Mouse (Mus musculus) kidney, adult 2 months (tissue): ENCODE data around the gene Gltp. TPM values are rescaled to one million over a fixed set of nuclear protein-coding genes. Genes with fewer than 3 reads are reported as not detected.

Source experiments
- DNase-seq: peaks from one replicate; pipeline ENCODE4 v3.0.0; 2021
- H3K27ac ChIP-seq: fragments of 200-500 bp; 2 replicates; pipeline ENCODE4 v1.5.1; 2012; ENCODE audit warnings: low read depth, low read length, control low read depth, inconsistent platforms; ENCODE audit not compliant: insufficient read depth
- H3K27me3 ChIP-seq: fragments of 200-500 bp; replicated peaks from 2 replicates; pipeline ENCODE4 v1.6.1; 2012; ENCODE audit warnings: mild to moderate bottlenecking, moderate library complexity, low read length, inconsistent platforms; ENCODE audit not compliant: control insufficient read depth, insufficient read depth
- H3K36me3 ChIP-seq: fragments of 200-500 bp; 2 replicates; pipeline ENCODE4 v1.6.1; 2012; ENCODE audit warnings: mild to moderate bottlenecking, moderate library complexity, low read length, inconsistent platforms; ENCODE audit not compliant: control insufficient read depth, insufficient read depth
- H3K4me1 ChIP-seq: fragments of 200-500 bp; 2 replicates; pipeline ENCODE4 v1.6.1; 2011; ENCODE audit warnings: low read length; ENCODE audit not compliant: control insufficient read depth, insufficient read depth
- H3K4me3 ChIP-seq: fragments of 200-500 bp; 2 replicates; pipeline ENCODE4 v1.5.1; 2011; ENCODE audit warnings: mild to moderate bottlenecking, low read depth, low read length, control low read depth; ENCODE audit not compliant: insufficient read depth
- CTCF ChIP-seq: fragments of 200-500 bp; conservative IDR thresholded peaks from 2 replicates; pipeline ENCODE4 v1.5.1; 2011; ENCODE audit warnings: low read depth, mild to moderate bottlenecking, control low read depth, low read length, moderate library complexity, mixed read lengths; ENCODE audit not compliant: insufficient read depth, insufficient read length
- POLR2A ChIP-seq: fragments of 200-500 bp; IDR thresholded peaks from one replicate; pipeline ENCODE4 v1.6.1; 2011; ENCODE audit warnings: low read depth, low read length, control low read depth
- WGBS: fragments of 180-500 bp; shearing (Covaris S2); methylation state at CpG from one replicate; pipeline ENCODE4 v1.1.7; 2018; 5-methylcytosine and 5-hydroxymethylcytosine counted together
- polyA plus RNA-seq: library from polyadenylated mRNA; depleted of rRNA; stranded (reverse); fragments of >200 nt; gene quantifications from 2 replicates; pipeline ENCODE4 v1.2.3, GENCODE M21; 2012

The Gltp gene
- polyA plus RNA-seq, 1 experiment: 89.1 TPM

DNA sequence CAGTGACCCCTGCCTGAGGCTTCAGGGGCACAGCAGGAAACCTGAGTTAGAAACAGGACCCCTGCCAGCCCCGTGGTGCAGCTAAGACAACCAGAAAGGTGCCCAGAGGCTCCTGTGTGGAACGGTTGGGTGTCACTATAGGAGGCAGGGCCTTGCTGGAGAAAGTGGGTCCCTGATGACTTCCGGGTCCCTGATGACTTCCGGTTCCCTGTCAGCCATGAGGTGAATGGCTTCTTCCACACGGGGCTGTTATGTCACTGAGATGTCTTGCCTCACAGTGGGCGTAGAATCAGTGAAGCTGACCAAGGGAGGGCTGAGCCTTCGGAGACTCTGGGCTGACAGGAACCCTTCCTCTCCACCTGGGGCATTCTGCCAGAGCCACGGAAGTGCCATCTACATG, 16.2 kb downstream of the Gltp start:
- H3K4me1 ChIP-seq: no peaks in the 10 kb centered on the region
- TF ChIP-seq POLR2A: no peak
- no peaks in the 10 kb centered on the region for H3K36me3 ChIP-seq
- no peak overlapping the region for H3K4me3 ChIP-seq
- WGBS: 78% methylated on average over 8 of the region's 8 CpGs
- H3K27me3 ChIP-seq: no peaks in the 10 kb centered on the region
- no peak overlapping the region for H3K27ac ChIP-seq
- no peak for DNase-seq

DNA sequence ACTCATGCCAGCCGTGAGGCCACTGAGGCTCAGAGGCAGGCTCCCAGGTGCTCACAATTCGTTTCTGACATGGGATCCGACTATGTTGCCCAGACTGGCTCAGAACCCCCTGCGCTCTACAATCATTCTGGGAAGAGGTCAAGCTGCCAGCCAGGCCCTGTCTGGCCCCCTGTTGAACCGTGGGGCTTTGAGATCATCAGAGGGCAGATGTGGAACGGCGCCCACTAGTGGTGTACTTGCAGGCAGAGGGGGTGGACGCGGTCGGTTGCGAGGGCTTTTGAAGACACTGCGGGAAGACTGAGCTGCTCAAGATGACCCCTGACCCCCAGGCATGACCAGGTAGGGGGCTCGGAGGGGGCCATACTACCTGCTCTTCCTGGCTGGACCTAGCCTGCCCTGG, 17.7 kb downstream of the Gltp start:
- TF ChIP-seq POLR2A: no peak
- TF ChIP-seq CTCF: no peak
- no peak overlapping the region for H3K27ac ChIP-seq
- H3K36me3 ChIP-seq: no peaks in the 10 kb centered on the region
- DNase-seq: no peak
- H3K27me3 ChIP-seq: no peaks in the 10 kb centered on the region
- no peak overlapping the region for H3K4me3 ChIP-seq
- no peaks in the 10 kb centered on the region for H3K4me1 ChIP-seq
- 88% methylated on average over 13 of the region's 13 CpGs for WGBS

DNA sequence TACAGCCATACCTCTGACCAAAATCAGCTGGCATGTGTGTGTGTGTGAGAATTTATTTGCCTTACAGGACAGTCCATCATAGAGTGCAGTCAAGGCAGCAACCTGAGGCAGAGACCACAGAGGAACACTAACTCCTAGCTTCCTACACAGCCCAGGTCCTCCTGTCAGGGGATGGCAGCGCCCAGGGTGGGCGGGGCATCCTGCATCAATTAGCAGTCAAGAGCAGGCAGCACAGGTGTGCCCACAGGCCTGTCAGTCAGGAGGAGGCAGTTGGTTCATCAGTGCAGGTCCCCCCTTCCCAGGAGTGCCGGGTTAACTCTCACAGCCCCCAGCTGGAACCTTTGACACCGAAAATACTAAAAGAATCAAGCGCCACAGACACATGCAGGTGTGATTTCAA, 21.8 kb downstream of the Gltp start:
- Histone ChIP-seq H3K27ac (no peak overlapping the region), H3K4me3 (no peak overlapping the region), H3K36me3 (no peaks in the 10 kb centered on the region), H3K4me1 (peaks cover 3% of the 10 kb centered on the region; the same call in 1 of the 2 replicates), H3K27me3 (no peaks in the 10 kb centered on the region)
- no peak for DNase-seq
- WGBS: 95% methylated on average over 5 of the region's 5 CpGs
- TF ChIP-seq CTCF: no peak
- TF ChIP-seq POLR2A: no peak

DNA sequence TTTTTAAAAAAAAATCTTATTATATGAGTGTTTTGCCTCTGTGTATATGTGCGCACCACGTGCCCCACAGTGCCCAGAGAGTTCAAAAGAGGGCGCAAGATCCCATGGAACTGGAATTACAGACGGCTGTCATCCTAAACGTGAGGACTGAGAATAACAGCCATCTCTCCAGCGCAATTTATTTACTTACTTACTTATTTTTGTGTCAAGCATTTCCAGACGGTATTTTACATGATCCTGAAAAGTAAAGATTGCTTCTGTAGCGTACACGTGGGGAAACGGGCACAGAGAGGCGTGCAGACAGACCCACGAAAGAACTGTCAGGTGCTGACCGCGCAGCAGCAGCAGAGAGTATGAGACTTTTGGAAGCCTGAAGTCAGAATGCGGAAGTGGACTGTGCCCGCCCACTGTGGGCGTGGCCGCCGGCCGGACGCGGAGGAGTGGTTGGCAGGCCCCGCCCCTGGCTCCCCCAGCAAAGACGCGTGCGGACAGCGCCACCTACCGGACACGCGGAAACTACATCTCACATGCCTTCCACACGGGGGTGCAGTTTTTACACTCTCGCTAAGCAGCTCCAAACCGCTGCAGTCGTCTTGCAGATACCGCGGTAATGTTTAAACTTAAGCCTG, 23.4 kb downstream of the Gltp start:
- no peaks in the 10 kb centered on the region for H3K36me3 ChIP-seq
- peaks cover 3% of the 10 kb centered on the region; the same call in 1 of the 2 replicates for H3K4me1 ChIP-seq
- peak overlapping the region; percentile 55; the same call in 1 of the 2 replicates for H3K27ac ChIP-seq
- no peaks in the 10 kb centered on the region for H3K27me3 ChIP-seq
- DNase-seq: peak; percentile 99
- WGBS: 2% methylated on average over 36 of the region's 36 CpGs
- peak overlapping the region; percentile 27 for H3K4me3 ChIP-seq
- peak; percentile 100; the same call in 1 of the 2 replicates for TF ChIP-seq CTCF
- TF ChIP-seq POLR2A: peak; percentile 90

DNA sequence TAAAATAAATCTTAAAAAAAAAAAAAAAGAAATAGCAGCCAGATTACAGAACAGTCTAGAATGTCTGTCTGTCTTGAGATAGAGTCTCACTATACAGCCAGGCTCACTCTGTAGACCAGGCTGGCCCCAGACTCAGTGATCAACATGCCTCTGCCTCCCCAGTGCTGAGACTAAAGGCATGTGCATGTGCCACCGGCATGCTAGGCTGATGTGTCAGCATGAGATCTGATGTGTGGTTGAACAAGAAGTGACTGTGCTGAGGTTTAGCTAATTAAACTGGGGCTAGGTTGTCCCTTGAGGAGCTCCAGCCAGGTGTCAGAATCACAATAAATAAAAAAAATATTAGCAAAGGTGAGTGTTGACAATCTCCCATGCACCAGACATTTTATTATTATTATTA, 24.1 kb downstream of the Gltp start:
- WGBS: 47% methylated on average over 1 of the region's 1 CpGs
- Histone ChIP-seq H3K4me1 (peaks cover 3% of the 10 kb centered on the region; the same call in 1 of the 2 replicates), H3K36me3 (no peaks in the 10 kb centered on the region), H3K27ac (no peak overlapping the region), H3K27me3 (no peaks in the 10 kb centered on the region), H3K4me3 (no peak overlapping the region)
- DNase-seq: no peak
- TF ChIP-seq CTCF: no peak
- TF ChIP-seq POLR2A: no peak

DNA sequence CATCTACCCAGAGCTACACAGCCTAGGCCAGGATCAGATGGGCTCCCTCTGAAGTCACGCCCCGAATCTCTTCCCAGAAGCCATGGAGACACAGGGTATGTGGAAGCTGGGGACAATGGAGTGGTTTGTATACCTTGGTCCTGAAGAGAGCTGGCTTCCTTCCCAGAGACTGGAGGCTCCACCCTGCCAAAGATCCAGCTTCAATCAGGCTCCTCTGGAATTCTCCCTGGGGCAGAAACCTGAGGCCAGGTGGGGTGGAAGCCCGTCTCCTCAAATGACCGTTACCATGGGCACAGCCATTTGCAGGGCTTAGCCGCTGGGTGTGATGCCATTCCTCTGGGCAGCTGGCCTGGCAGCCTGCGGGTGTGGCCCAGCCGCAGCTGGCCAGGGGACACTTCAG, 26.0 kb downstream of the Gltp start:
- TF ChIP-seq CTCF: no peak
- TF ChIP-seq POLR2A: no peak
- peaks cover 3% of the 10 kb centered on the region; the same call in 1 of the 2 replicates for H3K4me1 ChIP-seq
- H3K27me3 ChIP-seq: no peaks in the 10 kb centered on the region
- peak; percentile 71 for DNase-seq
- WGBS: 57% methylated on average over 7 of the region's 7 CpGs
- no peak overlapping the region for H3K27ac ChIP-seq
- no peak overlapping the region for H3K4me3 ChIP-seq
- no peaks in the 10 kb centered on the region for H3K36me3 ChIP-seq

DNA sequence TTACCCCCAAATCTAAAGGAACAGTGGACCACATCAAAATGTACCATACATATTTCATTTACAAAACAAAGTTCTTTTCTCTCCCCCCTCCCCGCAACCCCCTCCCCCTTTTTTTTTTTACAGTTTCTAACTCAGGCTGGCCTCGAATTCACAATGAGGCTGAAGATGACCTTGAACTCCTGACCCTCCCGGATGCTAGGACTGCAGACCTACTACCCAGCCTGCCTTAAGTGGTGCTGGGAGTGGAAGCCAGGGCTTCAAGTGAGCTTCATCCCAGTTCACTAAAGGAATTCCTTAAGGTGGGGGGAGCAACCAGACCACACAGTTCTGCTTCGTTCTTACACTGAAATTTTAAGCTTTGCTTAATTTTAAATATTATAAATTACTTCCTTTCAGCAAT, 26.6 kb downstream of the Gltp start:
- 73% methylated on average over 4 of the region's 4 CpGs for WGBS
- no peaks in the 10 kb centered on the region for H3K27me3 ChIP-seq
- no peak overlapping the region for H3K4me3 ChIP-seq
- no peak for DNase-seq
- no peaks in the 10 kb centered on the region for H3K36me3 ChIP-seq
- H3K4me1 ChIP-seq: peaks cover 3% of the 10 kb centered on the region; the same call in 1 of the 2 replicates
- no peak overlapping the region for H3K27ac ChIP-seq
- TF ChIP-seq CTCF (no peak), POLR2A (no peak)
